Mouse (Mus musculus) heart, postnatal 4 days (tissue): ENCODE measurements around the gene Vmn2r7. TPM values are rescaled to one million over a fixed set of nuclear protein-coding genes. Genes with fewer than 3 reads are reported as not detected.
A peak's percentile ranks its signal among the peaks of the same experiment; 100 is the strongest.
"Not testable (repeated sequence)": the region's sequence is repeated elsewhere in the genome, so short reads cannot be mapped to it uniquely, and the experiment has no call there.

Experiments
- DNase-seq: peaks from one replicate; pipeline ENCODE4 v3.0.0; 2021
- total RNA-seq, 2 experiments: library from RNA; stranded (reverse); gene quantifications; 2 replicates each; pipeline ENCODE4 v1.2.3; 2021

The Vmn2r7 gene
- total RNA-seq = not detected

DNA sequence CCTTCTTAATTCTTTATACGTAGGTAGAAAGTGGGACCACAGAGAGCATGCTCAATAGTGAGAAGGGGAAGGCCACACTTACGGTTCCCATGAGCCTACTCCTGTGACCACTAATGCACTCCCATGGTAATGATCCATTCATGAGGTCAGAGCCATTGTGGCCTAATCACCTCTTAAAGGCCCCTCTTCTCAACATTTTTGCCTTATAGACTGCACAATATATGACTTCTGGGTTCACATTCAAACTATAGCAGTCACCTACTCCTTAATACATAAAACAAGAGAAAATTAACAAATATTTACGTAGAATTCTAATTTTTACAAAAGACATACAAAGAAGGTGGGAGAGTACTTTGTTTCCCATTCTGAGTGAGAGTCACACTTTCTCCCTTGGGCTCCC, at the start of gene Vmn2r7:
TSS of gene Vmn2r7 (minus strand) at position 101 of the 400 bp plus-strand sequence.
- DNase-seq = not testable (repeated sequence)

GRCm38 (mm10) chr3:64889725-64890124, 45.2 kb upstream of the Vmn2r7 start:
- no peak for DNase-seq

DNA sequence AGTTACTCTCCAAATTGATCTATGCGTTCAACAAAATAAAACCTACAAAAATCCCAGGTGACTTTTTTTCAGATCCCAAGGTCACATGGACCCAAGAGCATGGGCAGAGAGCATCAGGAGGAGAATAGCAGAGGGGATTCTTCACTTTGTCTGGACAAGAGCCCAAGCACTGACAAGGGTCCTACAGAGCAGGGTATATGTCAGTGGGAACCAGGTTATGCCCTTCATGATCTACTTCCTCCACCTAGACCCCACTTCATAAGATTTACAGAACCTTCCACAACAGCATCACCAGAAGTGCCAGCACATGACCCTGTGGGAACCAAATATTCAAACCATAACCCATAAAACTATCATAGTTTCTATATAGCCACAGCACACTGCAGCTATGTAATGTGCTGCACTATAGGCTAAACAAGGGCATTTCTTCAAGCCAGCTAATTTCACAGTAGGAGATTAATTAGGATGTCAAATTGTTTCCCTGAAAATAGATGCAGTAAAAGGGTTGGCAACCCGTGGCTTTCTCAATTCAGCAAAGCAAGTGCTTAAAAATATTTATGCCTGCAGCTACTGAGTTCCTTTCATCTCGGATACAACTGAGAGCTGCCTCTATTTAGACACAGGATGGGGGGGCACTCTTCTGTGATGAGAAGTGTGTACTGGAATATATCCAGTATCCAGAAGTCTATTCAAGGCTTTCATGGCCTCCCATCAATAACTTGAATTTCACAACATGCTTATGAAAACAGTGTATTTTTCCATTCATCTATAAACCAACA, 33.8 kb upstream of the Vmn2r7 start:
- no peak for DNase-seq

DNA sequence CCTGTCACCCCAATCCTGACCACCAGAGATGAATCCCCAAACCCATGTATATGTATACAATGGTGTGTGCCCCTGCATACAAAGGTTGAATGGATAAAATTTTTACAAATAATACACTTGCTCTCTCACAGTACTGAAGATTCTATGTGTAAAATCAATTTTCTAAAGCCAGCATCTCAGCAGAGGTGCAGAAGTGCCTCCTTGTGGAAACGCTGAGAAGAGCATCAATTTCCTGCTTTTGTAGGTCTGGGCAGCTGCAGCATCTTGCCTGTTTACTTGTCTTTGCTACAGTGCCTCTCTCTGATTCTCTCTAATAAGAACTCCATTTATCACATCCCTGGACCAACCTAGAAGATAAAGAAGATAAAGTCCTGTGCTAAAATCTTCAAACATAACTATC, 32.1 kb upstream of the Vmn2r7 start:
- no peak for DNase-seq

- no peak for DNase-seq
Observed at GRCm38 (mm10) chr3:64842881-64843280, 1.7 kb downstream of the Vmn2r7 start.

DNA sequence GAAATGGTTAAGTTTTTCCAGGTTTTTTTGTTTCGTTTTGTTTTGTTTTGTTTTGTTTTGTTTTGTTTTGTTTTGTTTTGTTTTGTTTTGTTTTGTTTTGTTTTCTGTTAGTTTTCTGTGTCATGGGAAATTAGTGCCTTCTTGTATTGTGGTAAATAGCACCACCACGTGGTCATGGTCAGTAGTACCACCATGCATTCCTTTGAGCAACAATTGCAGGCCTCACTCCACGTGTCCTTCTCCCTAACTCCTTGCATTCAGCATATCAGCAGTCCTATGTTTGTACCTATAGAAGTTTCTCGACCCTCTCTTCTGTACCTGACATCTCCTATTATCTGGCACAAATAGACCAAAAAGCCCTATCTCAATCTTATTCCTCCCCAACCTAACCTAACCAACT, 2.3 kb downstream of the Vmn2r7 start:
- peak; percentile 63 for DNase-seq

DNA sequence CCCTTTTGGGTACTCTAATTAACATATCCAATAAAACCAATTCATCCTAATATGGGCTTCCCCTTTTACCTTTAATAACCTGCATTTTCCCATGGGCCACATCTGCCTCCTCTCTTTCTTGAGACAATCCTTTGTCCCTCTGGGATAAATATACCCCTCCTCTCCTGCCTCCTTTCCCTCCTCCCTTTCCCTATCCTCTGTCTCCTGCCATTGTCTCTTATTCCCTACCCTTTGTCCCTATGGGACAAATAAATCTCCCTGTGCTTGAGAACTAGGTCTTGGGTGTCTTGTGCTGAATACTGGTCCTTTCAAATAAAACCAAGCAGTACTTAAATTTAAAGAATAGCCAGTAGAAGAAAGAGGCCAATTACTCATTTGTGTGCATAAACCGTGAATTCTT, 13.4 kb downstream of the Vmn2r7 start:
- no peak for DNase-seq

- no peak for DNase-seq
Observed at GRCm38 (mm10) chr3:64791245-64791591, 53.3 kb downstream of the Vmn2r7 start.

DNA sequence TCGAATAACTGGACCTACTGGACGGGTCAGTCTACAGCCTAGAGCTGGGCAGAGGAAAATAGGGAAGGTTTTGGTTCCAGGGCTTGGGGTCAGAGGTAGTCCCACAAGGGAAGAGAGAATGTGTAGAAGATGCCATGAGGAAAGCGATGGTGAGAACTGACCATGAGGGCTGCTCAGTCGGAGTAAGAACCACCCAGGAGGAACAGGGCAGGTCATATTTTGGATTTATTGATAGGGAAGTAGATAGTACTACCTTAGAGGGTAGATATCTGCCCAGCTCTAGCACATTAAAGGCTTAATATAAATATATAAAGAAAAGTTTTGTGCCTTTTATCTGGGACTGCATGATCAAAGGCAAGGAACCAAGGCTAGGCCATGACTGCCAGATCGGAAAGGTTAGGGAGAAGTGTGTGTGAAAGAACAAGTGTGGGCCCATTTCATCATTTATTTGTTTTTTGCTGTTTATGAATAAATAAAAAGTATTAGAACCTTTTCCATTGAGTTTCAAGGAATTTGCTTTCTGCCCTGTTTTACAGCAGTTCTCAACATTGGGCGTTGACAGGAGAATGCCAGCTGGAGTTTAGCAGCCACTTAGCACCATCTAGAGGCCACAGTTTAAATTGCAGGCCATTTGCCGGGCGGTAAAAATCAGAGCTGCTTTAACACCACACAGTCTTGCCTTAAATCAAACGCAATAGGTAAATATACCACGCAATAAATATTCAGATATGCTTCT, 53.9 kb downstream of the Vmn2r7 start:
- peak; percentile 74 for DNase-seq

GRCm38 (mm10) chr3:64782901-64783300, 61.7 kb downstream of the Vmn2r7 start:
- no peak for DNase-seq

- DNase-seq = no peak
Observed at GRCm38 (mm10) chr3:64772132-64772531, 72.4 kb downstream of the Vmn2r7 start.

- DNase-seq = no peak
Observed at GRCm38 (mm10) chr3:64756145-64756544, 88.4 kb downstream of the Vmn2r7 start.

DNA sequence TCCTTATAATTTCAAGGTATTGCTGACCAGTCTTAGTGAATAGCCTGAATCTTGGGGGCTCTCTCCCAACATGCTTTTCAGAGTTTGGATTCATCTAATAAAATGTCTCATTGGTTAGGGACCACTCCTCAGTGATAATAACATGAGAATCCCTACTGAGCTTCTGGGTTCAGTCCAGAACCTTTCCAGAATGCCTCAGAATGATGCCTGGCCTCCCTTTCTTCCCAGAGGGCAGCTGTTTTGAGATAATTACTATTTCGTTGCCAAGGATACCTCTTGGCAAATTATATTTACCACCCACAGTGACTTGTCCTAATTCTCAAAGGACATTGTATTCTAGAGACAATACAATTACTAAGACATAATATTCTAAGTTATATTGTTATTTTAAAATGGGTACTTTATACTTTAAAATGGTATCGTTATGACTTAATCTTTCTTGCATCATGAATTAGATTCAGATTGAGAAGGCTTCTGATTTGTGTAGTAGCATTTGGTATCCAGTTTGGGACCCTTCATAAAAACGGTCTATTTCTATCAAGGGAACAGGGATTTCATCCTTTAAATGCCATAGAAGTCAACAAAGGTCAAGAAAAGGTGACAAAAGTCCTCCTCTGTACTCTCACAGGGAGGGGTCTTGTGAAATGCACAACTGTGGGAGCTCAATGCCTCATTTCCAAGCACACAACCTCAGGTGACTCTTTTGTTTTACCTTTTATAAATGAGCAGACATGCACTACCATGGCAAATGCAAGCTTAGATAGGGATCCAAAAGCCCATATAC, 117.2 kb downstream of the Vmn2r7 start:
- not testable (repeated sequence) for DNase-seq

DNA sequence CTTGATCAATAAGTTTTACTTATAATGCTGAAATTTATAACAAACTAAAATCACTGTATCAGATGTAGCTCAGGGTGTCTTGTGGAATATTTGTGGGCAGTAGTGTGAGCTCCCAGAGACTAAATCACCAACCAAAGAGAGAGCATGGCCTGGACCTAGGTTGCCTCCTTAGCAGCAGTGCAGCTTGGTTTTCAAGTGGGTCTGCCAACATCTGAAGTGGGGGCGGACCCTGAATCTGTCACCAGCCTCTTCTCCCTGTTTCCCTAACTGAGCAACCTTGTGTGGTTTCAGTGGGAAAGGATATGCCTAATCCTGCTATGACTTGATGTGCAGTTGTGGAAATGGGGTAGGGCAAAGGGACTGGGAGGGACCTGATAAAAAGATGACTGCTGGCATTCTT, 118.8 kb downstream of the Vmn2r7 start:
- DNase-seq = not testable (repeated sequence)

DNA sequence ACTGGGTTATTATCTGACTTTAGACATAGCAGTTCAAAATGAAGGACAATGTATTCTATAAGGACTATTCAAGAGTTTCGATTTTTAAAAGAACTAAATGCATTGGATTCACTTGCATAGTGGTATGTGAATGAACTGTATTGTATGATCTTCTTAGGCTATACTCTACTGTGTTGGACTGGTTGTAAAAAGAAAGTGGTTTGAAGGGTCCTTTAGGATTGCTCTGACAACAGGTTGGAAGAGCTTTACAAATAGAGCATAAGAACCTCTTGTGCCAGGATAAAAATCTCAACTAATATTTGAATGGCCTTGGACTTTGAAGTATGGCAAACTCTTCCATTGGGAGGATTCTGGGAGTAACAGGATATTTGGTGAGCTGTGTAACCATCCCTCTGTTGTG, 168.5 kb downstream of the Vmn2r7 start:
- DNase-seq = not testable (repeated sequence)
